Mouse (Mus musculus) liver, postnatal 0 days (tissue): ENCODE results near the gene Trappc10. TPM values are rescaled to one million over a fixed set of nuclear protein-coding genes. Genes with fewer than 3 reads are reported as not detected.

Experiments used
- ATAC-seq: fragments of 200-750 bp; cut with Nextera tagmentation; 2 replicates; pipeline ENCODE4 v1.8.0; 2017; ENCODE audit warnings: mild to moderate bottlenecking, moderate library complexity
- DNase-seq: peaks from one replicate; pipeline ENCODE4 v3.0.0-alpha.2; 2016
- H3K27ac ChIP-seq: fragments of 300-500 bp; sonication (generic); 2 replicates; pipeline ENCODE4 v1.5.1; 2014; ENCODE audit warnings: antibody characterized with exemption, moderate library complexity, mild to moderate bottlenecking, low read depth
- H3K27me3 ChIP-seq: fragments of 300-500 bp; sonication (generic); 2 replicates; pipeline ENCODE4 v1.6.1; 2014; ENCODE audit warnings: low read length, control low read depth, mixed read lengths; ENCODE audit not compliant: insufficient read depth
- H3K36me3 ChIP-seq: fragments of 300-500 bp; sonication (generic); replicated peaks from 2 replicates; pipeline ENCODE4 v1.6.1; 2014; ENCODE audit warnings: mild to moderate bottlenecking, control low read depth, low read length, moderate library complexity, mixed read lengths; ENCODE audit not compliant: insufficient read depth
- H3K4me1 ChIP-seq: fragments of 300-500 bp; sonication (generic); 2 replicates; pipeline ENCODE4 v1.6.1; 2014; ENCODE audit warnings: antibody characterized with exemption, mild to moderate bottlenecking, control low read depth; ENCODE audit not compliant: insufficient read depth
- H3K4me2 ChIP-seq: fragments of 300-500 bp; sonication (generic); 2 replicates; pipeline ENCODE4 v1.6.1; 2014; ENCODE audit warnings: low read depth, mild to moderate bottlenecking, low read length, moderate library complexity, mixed read lengths
- H3K4me3 ChIP-seq: fragments of 300-500 bp; sonication (generic); 2 replicates; pipeline ENCODE4 v1.5.1; 2014; ENCODE audit warnings: low read depth, low read length
- H3K9ac ChIP-seq: fragments of 300-500 bp; sonication (generic); replicated peaks from 2 replicates; pipeline ENCODE4 v1.6.1; 2014; ENCODE audit warnings: mild to moderate bottlenecking, moderate library complexity
- H3K9me3 ChIP-seq: fragments of 300-500 bp; sonication (generic); 2 replicates; pipeline ENCODE4 v1.6.1; 2016; ENCODE audit warnings: mild to moderate bottlenecking, control low read depth, low read length, mixed read lengths
- CTCF ChIP-seq: sonication (generic); IDR thresholded peaks from 2 replicates; pipeline ENCODE4 v1.5.1; 2016; ENCODE audit warnings: antibody characterized with exemption, low read depth
- EP300 ChIP-seq: IDR thresholded peaks from 2 replicates; pipeline ENCODE4 v1.6.1; 2016; ENCODE audit warnings: antibody characterized with exemption, low read depth, mild to moderate bottlenecking
- WGBS: fragments of 180-500 bp; shearing (Covaris S2); extraction: QIAGEN DNeasy Blood & Tissue Kit; methylation state at CpG from one replicate; pipeline ENCODE4 v1.1.7; 2014; ENCODE audit not compliant: insufficient replicate concordance; 5-methylcytosine and 5-hydroxymethylcytosine counted together
- polyA plus RNA-seq: library from polyadenylated mRNA; unstranded; fragments of >200 nt; fragmentation: Nextera tagmentation; extraction: Ambion mirVana; gene quantifications from 2 replicates; pipeline ENCODE4 v1.2.1, GENCODE M21; 2015

The Trappc10 gene
- polyA plus RNA-seq, 1 experiment from 2014 or later: 14.7 TPM

- WGBS: 55% methylated on average over 8 of the region's 8 CpGs
- Histone ChIP-seq H3K4me3 (no peak overlapping the region), H3K36me3 (peaks cover 51% of the 10 kb centered on the region), H3K4me1 (no peaks in the 10 kb centered on the region), H3K27ac (no peak overlapping the region), H3K9me3 (no peaks in the 10 kb centered on the region), H3K4me2 (no peak overlapping the region), H3K9ac (no peak overlapping the region), H3K27me3 (no peaks in the 10 kb centered on the region)
- TF ChIP-seq CTCF: peak; percentile 91
- no peak for TF ChIP-seq EP300
- peak; percentile 41 for DNase-seq
- peak; percentile 54 for ATAC-seq
These were observed 34.8 kb upstream of the Trappc10 start for GRCm38 (mm10) chr10:78279210-78279609.

DNA sequence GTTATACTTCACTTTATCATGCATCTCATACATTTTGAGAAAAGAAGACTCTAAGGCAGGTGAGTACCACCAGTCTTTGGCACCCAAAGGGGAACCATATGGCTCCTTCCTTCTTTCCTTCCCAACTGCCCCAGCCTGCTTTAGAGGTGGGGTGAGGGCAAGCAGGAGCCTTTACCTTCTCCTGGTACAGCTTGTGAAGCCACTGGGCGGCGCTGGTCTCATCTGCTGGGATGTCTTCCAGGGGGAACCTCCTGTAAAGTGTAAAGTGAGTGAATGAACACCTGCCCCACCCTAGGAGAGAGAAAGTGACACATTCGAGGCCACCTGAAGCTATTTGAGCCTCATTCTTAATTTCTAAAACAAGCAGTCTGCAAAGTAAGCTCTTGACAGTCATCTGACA, 33.4 kb upstream of the Trappc10 start:
- H3K36me3 ChIP-seq: peaks cover 55% of the 10 kb centered on the region
- no peak overlapping the region for H3K4me2 ChIP-seq
- H3K27ac ChIP-seq: no peak overlapping the region
- no peaks in the 10 kb centered on the region for H3K9me3 ChIP-seq
- no peak overlapping the region for H3K4me3 ChIP-seq
- 65% methylated on average over 3 of the region's 3 CpGs for WGBS
- DNase-seq (no peak), ATAC-seq (no peak)
- H3K4me1 ChIP-seq: peaks cover 2% of the 10 kb centered on the region; the same call in 1 of the 2 replicates
- no peaks in the 10 kb centered on the region for H3K27me3 ChIP-seq
- TF ChIP-seq CTCF: 0 out of 2 replicates have a peak, but pooled peaks have one; percentile 22
- TF ChIP-seq EP300: no peak
- H3K9ac ChIP-seq: no peak overlapping the region

DNA sequence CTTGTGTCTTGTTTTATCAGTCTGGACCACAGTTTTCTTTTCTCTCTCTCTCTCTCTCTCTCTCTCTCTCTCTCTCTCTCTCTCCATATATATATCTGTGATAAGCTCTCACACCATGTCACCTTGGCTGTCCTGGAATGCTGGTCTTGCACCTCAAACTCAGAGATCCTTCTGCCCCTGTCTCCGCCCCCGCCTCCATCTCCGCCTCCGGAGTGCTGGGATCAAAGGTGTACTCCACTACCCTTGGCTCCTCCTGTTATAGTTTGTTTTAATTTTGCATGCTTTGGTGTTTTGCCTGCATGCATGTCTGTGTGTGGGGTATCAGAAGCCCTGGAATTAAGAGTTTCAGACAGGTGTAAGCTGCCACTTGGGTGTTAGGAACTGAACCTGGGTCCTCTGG, 31.8 kb upstream of the Trappc10 start:
- Histone ChIP-seq H3K27me3 (no peaks in the 10 kb centered on the region), H3K27ac (no peak overlapping the region), H3K4me1 (peaks cover 5% of the 10 kb centered on the region; the same call in 1 of the 2 replicates), H3K4me2 (no peak overlapping the region), H3K36me3 (peaks cover 45% of the 10 kb centered on the region), H3K9ac (no peak overlapping the region), H3K4me3 (no peak overlapping the region), H3K9me3 (no peaks in the 10 kb centered on the region)
- 89% methylated on average over 4 of the region's 4 CpGs for WGBS
- no peak for DNase-seq
- TF ChIP-seq EP300: no peak
- no peak for TF ChIP-seq CTCF
- no peak for ATAC-seq

GRCm38 (mm10) chr10:78272932-78273331, 28.5 kb upstream of the Trappc10 start:
- Histone ChIP-seq H3K4me2 (peak overlapping the region; percentile 29; the same call in 1 of the 2 replicates), H3K9me3 (no peaks in the 10 kb centered on the region), H3K9ac (no peak overlapping the region), H3K4me3 (no peak overlapping the region), H3K27ac (no peak overlapping the region), H3K4me1 (peaks cover 5% of the 10 kb centered on the region; the same call in 1 of the 2 replicates), H3K36me3 (peaks cover 24% of the 10 kb centered on the region), H3K27me3 (no peaks in the 10 kb centered on the region)
- peak; percentile 43 for DNase-seq
- TF ChIP-seq EP300 (no peak), CTCF (no peak)
- 25% methylated on average over 8 of the region's 9 CpGs for WGBS
- peak; percentile 56; the same call in 1 of the 2 replicates for ATAC-seq

DNA sequence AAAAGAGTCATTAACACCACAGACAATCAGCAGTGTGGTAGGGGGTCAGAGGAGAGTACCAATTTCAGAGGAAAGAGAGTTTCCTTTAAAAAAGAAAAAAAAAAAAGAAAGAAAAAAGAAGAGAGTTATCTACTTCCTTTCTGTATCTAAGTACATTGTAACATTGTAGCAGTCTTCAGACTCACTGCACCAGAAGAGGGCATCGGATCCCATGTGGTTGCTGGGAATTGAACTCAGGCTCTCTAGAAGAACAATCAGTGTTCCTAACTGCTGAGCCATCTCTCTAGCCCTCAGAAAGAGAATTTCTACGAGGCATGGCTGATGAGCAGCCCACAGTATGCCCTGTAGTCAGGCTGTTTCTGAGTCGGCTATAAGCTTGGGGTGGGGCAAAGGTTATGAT, 21.4 kb upstream of the Trappc10 start:
- Histone ChIP-seq H3K27ac (no peak overlapping the region), H3K4me1 (peaks cover 3% of the 10 kb centered on the region; the same call in 1 of the 2 replicates), H3K27me3 (no peaks in the 10 kb centered on the region), H3K36me3 (no peaks in the 10 kb centered on the region), H3K4me3 (no peak overlapping the region), H3K4me2 (no peak overlapping the region), H3K9ac (no peak overlapping the region), H3K9me3 (no peaks in the 10 kb centered on the region)
- ATAC-seq: 0 out of 2 replicates have a peak, but pooled peaks have one; percentile 7
- TF ChIP-seq CTCF: peak; percentile 13; the same call in 1 of the 2 replicates
- no peak for TF ChIP-seq EP300
- DNase-seq: no peak
- WGBS: 59% methylated on average over 3 of the region's 3 CpGs

GRCm38 (mm10) chr10:78264735-78265134, 20.3 kb upstream of the Trappc10 start:
- DNase-seq: peak; percentile 55
- peak; percentile 72 for ATAC-seq
- Histone ChIP-seq H3K4me2 (no peak overlapping the region), H3K9ac (no peak overlapping the region), H3K27me3 (no peaks in the 10 kb centered on the region), H3K36me3 (no peaks in the 10 kb centered on the region), H3K27ac (0 out of 2 replicates have a peak overlapping the region, but pooled peaks have one; percentile 29), H3K4me1 (peaks cover 3% of the 10 kb centered on the region; the same call in 1 of the 2 replicates), H3K9me3 (no peaks in the 10 kb centered on the region), H3K4me3 (no peak overlapping the region)
- TF ChIP-seq CTCF (no peak), EP300 (0 out of 2 replicates have a peak, but pooled peaks have one; percentile 18)
- 39% methylated on average over 3 of the region's 3 CpGs for WGBS
